Mouse (Mus musculus) lung, postnatal 4 days (tissue): Measurements from ENCODE around the gene B130006D01Rik.

Experiments
- DNase-seq, 2 experiments: peaks; one replicate each; pipeline ENCODE4 v3.0.0; 2021

The B130006D01Rik gene

GRCm38 (mm10) chr11:95773264-95773663 lies 49.9 kb downstream of the B130006D01Rik start:
- DNase-seq, result no peak
